In the genomic region with DNA sequence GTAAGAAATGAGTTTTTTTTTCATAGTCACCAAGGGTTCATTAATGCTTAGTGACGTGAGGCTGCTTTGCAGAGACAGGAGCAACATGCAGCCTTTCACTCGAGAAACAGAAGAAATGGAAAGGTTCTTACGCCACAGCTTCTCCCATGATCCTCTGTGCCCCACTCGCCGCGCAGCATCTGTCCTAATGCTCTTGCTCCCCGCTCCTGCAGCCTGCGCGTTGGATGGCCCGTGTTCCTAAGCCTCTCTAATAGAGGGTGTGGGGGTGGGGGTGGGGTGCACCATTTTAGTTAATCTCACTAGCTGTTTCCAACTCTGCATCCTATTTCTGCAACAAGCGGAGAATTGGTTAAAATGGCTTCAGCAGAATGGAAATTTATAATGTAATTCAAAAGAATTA, we compare ENCODE assay signal across 9 mouse cellular contexts. TPM values are rescaled to one million over a fixed set of nuclear protein-coding genes. Genes with fewer than 3 reads are reported as not detected.
DNase-seq lines count a peak whose midpoint lies in the region; ATAC-seq and TF ChIP-seq lines count a peak whose summit lies in the region.
"Had no signal": no experiment of that assay in that cellular context is flagged by ENCODE, and none has a peak within 500 bp of the region (broad histone marks: within the 10 kb centered on the region; RNA-seq: fewer than 3 reads in every experiment).

No protein-coding gene starts in this region.

- 66% methylated on average over 11 of the region's 11 CpGs for WGBS in embryonic facial prominence, embryonic 13.5 days
- 89% methylated on average over 11 of the region's 11 CpGs for WGBS in embryonic facial prominence, embryonic 10.5 days
- WGBS in hindbrain, embryonic 14.5 days, result 85% methylated on average over 11 of the region's 11 CpGs
- WGBS in hindbrain, embryonic 12.5 days, result 89% methylated on average over 11 of the region's 11 CpGs
- 64% methylated on average over 11 of the region's 11 CpGs for WGBS in midbrain, embryonic 15.5 days

- H3K9me3 ChIP-seq in embryonic facial prominence, embryonic 13.5 days, result no peaks in the 10 kb centered on the region
- no peaks in the 10 kb centered on the region for H3K9me3 ChIP-seq in embryonic facial prominence, embryonic 10.5 days
- H3K9me3 ChIP-seq in hindbrain, embryonic 14.5 days (ENCODE audit: control insufficient read depth, low read length), result no peaks in the 10 kb centered on the region
- H3K9me3 ChIP-seq in hindbrain, embryonic 12.5 days (replicated peaks), result no peaks in the 10 kb centered on the region
- H3K9me3 ChIP-seq in MEL (replicated peaks; ENCODE audit: insufficient read depth, low read length), result no peaks in the 10 kb centered on the region
- no peaks in the 10 kb centered on the region for H3K9me3 ChIP-seq in midbrain, embryonic 15.5 days
- H3K9me3 ChIP-seq: liver, embryonic 13.5 days had no signal

- H3K27me3 ChIP-seq in embryonic facial prominence, embryonic 13.5 days, result no peaks in the 10 kb centered on the region
- H3K27me3 ChIP-seq in embryonic facial prominence, embryonic 10.5 days (replicated peaks; ENCODE audit: low read depth, poor library complexity, severe bottlenecking), result no peaks in the 10 kb centered on the region
- H3K27me3 ChIP-seq in hindbrain, embryonic 14.5 days (ENCODE audit: control insufficient read depth, insufficient read depth, low read length), result no peaks in the 10 kb centered on the region
- H3K27me3 ChIP-seq in hindbrain, embryonic 12.5 days, result no peaks in the 10 kb centered on the region
- H3K27me3 ChIP-seq in MEL (ENCODE audit: control insufficient read depth in 1 of 2, insufficient read depth in 2 of 2, low read length in 2 of 2), result no peaks in the 10 kb centered on the region
- H3K27me3 ChIP-seq in midbrain, embryonic 15.5 days (replicated peaks), result no peaks in the 10 kb centered on the region

- no peak for TF ChIP-seq RAD21 in MEL (IDR thresholded peaks at IDR 0.05; ENCODE audit: low read depth, low read length)

- H3K79me2 ChIP-seq in MEL (ENCODE audit: control insufficient read depth, insufficient read depth, low read length, poor library complexity), result 0 out of 2 replicates have a peak, but pooled peaks cover 1% of the 10 kb centered on the region

- no peak overlapping the region for H3K9ac ChIP-seq in embryonic facial prominence, embryonic 13.5 days
- H3K9ac ChIP-seq in hindbrain, embryonic 14.5 days, result peak overlapping the region; percentile 22; the same call in 1 of the 2 replicates
- H3K9ac ChIP-seq in hindbrain, embryonic 12.5 days, result no peak overlapping the region
- H3K9ac ChIP-seq in MEL (ENCODE audit: control insufficient read depth, low read depth, low read length, poor library complexity, severe bottlenecking), result no peak overlapping the region
- H3K9ac ChIP-seq in midbrain, embryonic 15.5 days, result no peak overlapping the region
- H3K9ac ChIP-seq: liver, embryonic 13.5 days had no signal

- no peak overlapping the region for H3K4me2 ChIP-seq in embryonic facial prominence, embryonic 13.5 days
- H3K4me2 ChIP-seq in hindbrain, embryonic 14.5 days (replicated peaks), result peak overlapping the region; percentile 20
- no peak overlapping the region for H3K4me2 ChIP-seq in hindbrain, embryonic 12.5 days (replicated peaks)
- H3K4me2 ChIP-seq in midbrain, embryonic 15.5 days, result peak overlapping the region; percentile 22; the same call in 1 of the 2 replicates
- H3K4me2 ChIP-seq: liver, embryonic 13.5 days had no signal

- peak overlapping the region; percentile 58; the same call in 1 of the 2 replicates for H3K27ac ChIP-seq in embryonic facial prominence, embryonic 13.5 days
- no peak overlapping the region for H3K27ac ChIP-seq in embryonic facial prominence, embryonic 10.5 days (replicated peaks)
- H3K27ac ChIP-seq in hindbrain, embryonic 14.5 days, result peak overlapping the region; percentile 66
- no peak overlapping the region for H3K27ac ChIP-seq in hindbrain, embryonic 12.5 days
- peak overlapping the region; percentile 27 for H3K27ac ChIP-seq in MEL (ENCODE audit: control insufficient read depth, low read depth, low read length)
- H3K27ac ChIP-seq in midbrain, embryonic 15.5 days, result peak overlapping the region; percentile 63
- H3K27ac ChIP-seq: liver, embryonic 13.5 days had no signal

- H3K4me3 ChIP-seq in embryonic facial prominence, embryonic 13.5 days, result no peak overlapping the region
- H3K4me3 ChIP-seq in embryonic facial prominence, embryonic 10.5 days, result no peak overlapping the region
- no peak overlapping the region for H3K4me3 ChIP-seq in hindbrain, embryonic 14.5 days (replicated peaks; ENCODE audit: low read length)
- no peak overlapping the region for H3K4me3 ChIP-seq in hindbrain, embryonic 12.5 days
- H3K4me3 ChIP-seq in MEL (ENCODE audit: control insufficient read depth in 1 of 2, insufficient read depth in 1 of 2, low read depth in 2 of 2, low read length in 2 of 2), result peak overlapping the region in 1 of 2 experiments; percentile 16; a peak in 1 of 4 replicates
- no peak overlapping the region for H3K4me3 ChIP-seq in midbrain, embryonic 15.5 days
- H3K4me3 ChIP-seq: liver, embryonic 13.5 days had no signal

- no peak for TF ChIP-seq EP300 in MEL (IDR thresholded peaks at IDR 0.05; ENCODE audit: low read depth in 1 of 2, low read length in 2 of 2)

- TF ChIP-seq CTCF in MEL (IDR thresholded peaks at IDR 0.05 in 2 of 3, conservative IDR thresholded peaks at IDR 0.05 in 1 of 3; ENCODE audit: control insufficient read depth in 1 of 3, insufficient read depth in 1 of 3, low read depth in 2 of 3, low read length in 3 of 3, poor library complexity in 1 of 3, severe bottlenecking in 1 of 3), result no peak

- TF ChIP-seq POLR2A in MEL (IDR thresholded peaks at IDR 0.05; ENCODE audit: control insufficient read depth in 1 of 2, insufficient read depth in 1 of 2, low read depth in 1 of 2, low read length in 2 of 2, poor library complexity in 1 of 2), result no peak

- DNase-seq in embryonic facial prominence, embryonic 10.5 days (ENCODE audit: low spot score), result no peak
- DNase-seq in hindbrain, embryonic 14.5 days (ENCODE audit: low spot score), result no peak
- no peak for DNase-seq in MEL (ENCODE audit: low read depth, low spot score)
- no peak for DNase-seq in cerebellum, postnatal 4 days (ENCODE audit: low spot score in 2 of 2)
- no peak for DNase-seq in cerebellum, adult 8-10 months
- DNase-seq: liver, embryonic 13.5 days had no signal

- H3K36me3 ChIP-seq in embryonic facial prominence, embryonic 13.5 days, result no peaks in the 10 kb centered on the region
- no peaks in the 10 kb centered on the region; the same call in 1 of the 2 replicates for H3K36me3 ChIP-seq in embryonic facial prominence, embryonic 10.5 days (replicated peaks)
- no peaks in the 10 kb centered on the region for H3K36me3 ChIP-seq in hindbrain, embryonic 14.5 days (replicated peaks; ENCODE audit: control insufficient read depth, insufficient read depth)
- H3K36me3 ChIP-seq in hindbrain, embryonic 12.5 days, result no peaks in the 10 kb centered on the region
- peaks cover 0 to 28% of the 10 kb centered on the region in 2 experiments; a peak in 3 of 4 replicates for H3K36me3 ChIP-seq in MEL (ENCODE audit: control insufficient read depth in 1 of 2, insufficient read depth in 2 of 2, low read length in 2 of 2)
- no peaks in the 10 kb centered on the region for H3K36me3 ChIP-seq in midbrain, embryonic 15.5 days (replicated peaks)
- H3K36me3 ChIP-seq: liver, embryonic 13.5 days had no signal

- no peak for ATAC-seq in embryonic facial prominence, embryonic 13.5 days (ENCODE audit: insufficient number of reproducible peaks, insufficient read depth, low FRiP score, low TSS enrichment, low read depth)
- no peak for ATAC-seq in hindbrain, embryonic 14.5 days (ENCODE audit: low FRiP score)
- no peak for ATAC-seq in hindbrain, embryonic 12.5 days (ENCODE audit: low FRiP score)
- peak; percentile 87 for ATAC-seq in midbrain, embryonic 15.5 days (replicated peaks)

- H3K4me1 ChIP-seq in embryonic facial prominence, embryonic 13.5 days, result peaks cover 13% of the 10 kb centered on the region; the same call in 1 of the 2 replicates
- H3K4me1 ChIP-seq in embryonic facial prominence, embryonic 10.5 days, result 0 out of 2 replicates have a peak, but pooled peaks cover 4% of the 10 kb centered on the region
- no peaks in the 10 kb centered on the region; the same call in 1 of the 2 replicates for H3K4me1 ChIP-seq in hindbrain, embryonic 14.5 days (replicated peaks; ENCODE audit: control insufficient read depth, insufficient read depth, low read length)
- H3K4me1 ChIP-seq in hindbrain, embryonic 12.5 days, result no peaks in the 10 kb centered on the region
- peaks cover 16 to 21% of the 10 kb centered on the region in 2 experiments for H3K4me1 ChIP-seq in MEL (ENCODE audit: control insufficient read depth in 1 of 2, insufficient read depth in 2 of 2, low read length in 2 of 2)
- no peaks in the 10 kb centered on the region for H3K4me1 ChIP-seq in midbrain, embryonic 15.5 days

RNA-seq across cellular contexts. Expression of gene Psma6, which starts 40.0 kb away (rescaled TPM):
- polyA plus RNA-seq in embryonic facial prominence, embryonic 13.5 days (2015; fragmentation: Nextera tagmentation; extraction: Ambion mirVana), result 440 and 454 TPM in 2 replicates
- 510 and 513 TPM in 2 replicates for polyA plus RNA-seq in embryonic facial prominence, embryonic 10.5 days (2016; fragmentation: Nextera tagmentation; extraction: Ambion mirVana)
- 403 and 442 TPM in 2 replicates for polyA plus RNA-seq in hindbrain, embryonic 14.5 days (2014; fragmentation: Nextera tagmentation; extraction: Ambion mirVana)
- polyA plus RNA-seq in hindbrain, embryonic 12.5 days (2016; fragmentation: Nextera tagmentation; extraction: Ambion mirVana), result 382 and 419 TPM in 2 replicates
- total RNA-seq in MEL (2012; rRNA removed), result 255 and 284 TPM in 2 replicates
- polyA plus RNA-seq in MEL (2012; ENCODE audit: insufficient read depth in 1 of 2, insufficient read length in 2 of 2, low read depth in 1 of 2, low replicate concordance in 2 of 2, missing spikeins in 1 of 2), result 100 to 1,000 TPM in 1 of 2 experiments, not detected in 1; 309 TPM
- polyA plus RNA-seq in midbrain, embryonic 15.5 days (2015; fragmentation: Nextera tagmentation; extraction: Ambion mirVana), result 382 and 383 TPM in 2 replicates

RNA-seq across cellular contexts. Expression of gene Ppp2r3c, which starts 41.2 kb away (rescaled TPM):
- 16.8 and 18.8 TPM in 2 replicates for polyA plus RNA-seq in embryonic facial prominence, embryonic 13.5 days (2015; fragmentation: Nextera tagmentation; extraction: Ambion mirVana)
- 22.2 and 23.0 TPM in 2 replicates for polyA plus RNA-seq in embryonic facial prominence, embryonic 10.5 days (2016; fragmentation: Nextera tagmentation; extraction: Ambion mirVana)
- polyA plus RNA-seq in hindbrain, embryonic 14.5 days (2014; fragmentation: Nextera tagmentation; extraction: Ambion mirVana), result 23.4 and 24.2 TPM in 2 replicates
- polyA plus RNA-seq in hindbrain, embryonic 12.5 days (2016; fragmentation: Nextera tagmentation; extraction: Ambion mirVana), result 26.2 and 29.5 TPM in 2 replicates
- 10.9 and 12.6 TPM in 2 replicates for total RNA-seq in MEL (2012; rRNA removed)
- 10 to 100 TPM in 1 of 2 experiments, not detected in 1; 12.3 TPM for polyA plus RNA-seq in MEL (2012; ENCODE audit: insufficient read depth in 1 of 2, insufficient read length in 2 of 2, low read depth in 1 of 2, low replicate concordance in 2 of 2, missing spikeins in 1 of 2)
- 18.8 and 19.7 TPM in 2 replicates for polyA plus RNA-seq in midbrain, embryonic 15.5 days (2015; fragmentation: Nextera tagmentation; extraction: Ambion mirVana)

RNA-seq across cellular contexts. Expression of gene 1110008L16Rik, which starts 44.6 kb away (rescaled TPM):
- polyA plus RNA-seq in embryonic facial prominence, embryonic 13.5 days (2015; fragmentation: Nextera tagmentation; extraction: Ambion mirVana), result 13.0 and 15.5 TPM in 2 replicates
- 18.9 and 19.6 TPM in 2 replicates for polyA plus RNA-seq in embryonic facial prominence, embryonic 10.5 days (2016; fragmentation: Nextera tagmentation; extraction: Ambion mirVana)
- polyA plus RNA-seq in hindbrain, embryonic 14.5 days (2014; fragmentation: Nextera tagmentation; extraction: Ambion mirVana), result 7.9 and 10.7 TPM in 2 replicates
- 12.0 and 13.3 TPM in 2 replicates for polyA plus RNA-seq in hindbrain, embryonic 12.5 days (2016; fragmentation: Nextera tagmentation; extraction: Ambion mirVana)
- 21.4 and 26.2 TPM in 2 replicates for total RNA-seq in MEL (2012; rRNA removed)
- polyA plus RNA-seq in MEL (2012; ENCODE audit: insufficient read depth in 1 of 2, insufficient read length in 2 of 2, low read depth in 1 of 2, low replicate concordance in 2 of 2, missing spikeins in 1 of 2), result 10 to 100 TPM in 1 of 2 experiments, not detected in 1; 24.9 TPM
- 10.6 and 10.7 TPM in 2 replicates for polyA plus RNA-seq in midbrain, embryonic 15.5 days (2015; fragmentation: Nextera tagmentation; extraction: Ambion mirVana)

Comparison
In these comparisons a context has a peak if more than half of its experiments do, and no peak if none do; other contexts are left out.
1. H3K27ac ChIP-seq: peak in embryonic facial prominence, embryonic 13.5 days (single experiment), hindbrain, embryonic 14.5 days (single experiment), MEL (single experiment) and midbrain, embryonic 15.5 days (single experiment); none in embryonic facial prominence, embryonic 10.5 days (single experiment) and hindbrain, embryonic 12.5 days (single experiment).
2. H3K4me2 ChIP-seq: peak in hindbrain, embryonic 14.5 days (single experiment) and midbrain, embryonic 15.5 days (single experiment); none in embryonic facial prominence, embryonic 13.5 days (single experiment) and hindbrain, embryonic 12.5 days (single experiment).